Mouse (Mus musculus): Measurements from ENCODE around the gene Tmem108. TPM values are rescaled to one million over a fixed set of nuclear protein-coding genes. Genes with fewer than 3 reads are reported as not detected.
"Not testable (repeated sequence)": the region's sequence is repeated elsewhere in the genome, so short reads cannot be mapped to it uniquely, and the experiment has no call there.

Tmem108 gene
- polyA plus RNA-seq, 1 experiment from 2014 or later = 33.0 TPM

GRCm38 (mm10) chr9:103675721-103676480 is 85.7 kb downstream of the Tmem108 start:
- H3K4me3 ChIP-seq = no peak overlapping the region
- no peak for ATAC-seq (replicated peaks)
- H3K27ac ChIP-seq = no peak overlapping the region
- H3K9me3 ChIP-seq = no peaks in the 10 kb centered on the region
- H3K9ac ChIP-seq = no peak overlapping the region
- no peaks in the 10 kb centered on the region for H3K36me3 ChIP-seq (replicated peaks)
- no peaks in the 10 kb centered on the region for H3K27me3 ChIP-seq (replicated peaks)
- H3K4me1 ChIP-seq = no peaks in the 10 kb centered on the region
- 85% methylated on average over 13 of the region's 13 CpGs for WGBS
- no peak overlapping the region for H3K4me2 ChIP-seq

DNA sequence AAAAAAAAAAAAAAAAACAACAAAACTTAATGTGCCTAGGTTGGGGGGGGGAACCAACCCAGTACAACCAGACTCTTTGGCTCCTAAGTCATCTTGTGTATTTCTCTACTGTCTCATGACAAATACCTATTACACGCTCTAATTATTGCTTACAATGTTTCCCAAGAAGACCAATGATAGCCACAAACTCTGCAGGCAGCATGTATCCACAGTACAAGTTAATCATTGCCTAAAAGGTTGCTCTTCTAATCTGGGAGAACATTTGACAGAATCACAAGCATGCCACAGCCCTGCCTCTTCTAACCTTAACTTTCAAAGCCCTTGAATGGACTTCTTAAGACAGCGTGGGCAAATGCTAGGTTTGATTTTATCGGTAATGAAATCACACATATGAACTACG is 88.8 kb downstream of the Tmem108 start:
- 96% methylated on average over 4 of the region's 4 CpGs for WGBS
- Histone ChIP-seq H3K9ac (no peak overlapping the region), H3K27me3 (replicated peaks) (no peaks in the 10 kb centered on the region), H3K9me3 (no peaks in the 10 kb centered on the region), H3K4me1 (no peaks in the 10 kb centered on the region), H3K4me3 (no peak overlapping the region), H3K27ac (no peak overlapping the region), H3K36me3 (replicated peaks) (no peaks in the 10 kb centered on the region), H3K4me2 (no peak overlapping the region)
- no peak for ATAC-seq (replicated peaks)

- H3K4me3 ChIP-seq; H3K9ac ChIP-seq; H3K4me2 ChIP-seq; ATAC-seq (replicated peaks); H3K27me3 ChIP-seq (replicated peaks); H3K36me3 ChIP-seq (replicated peaks); H3K27ac ChIP-seq; H3K9me3 ChIP-seq; H3K4me1 ChIP-seq: not testable (repeated sequence)
- WGBS = 98% methylated on average over 8 of the region's 8 CpGs
Measured at GRCm38 (mm10) chr9:103670592-103671113, 91.0 kb downstream of the Tmem108 start.

DNA sequence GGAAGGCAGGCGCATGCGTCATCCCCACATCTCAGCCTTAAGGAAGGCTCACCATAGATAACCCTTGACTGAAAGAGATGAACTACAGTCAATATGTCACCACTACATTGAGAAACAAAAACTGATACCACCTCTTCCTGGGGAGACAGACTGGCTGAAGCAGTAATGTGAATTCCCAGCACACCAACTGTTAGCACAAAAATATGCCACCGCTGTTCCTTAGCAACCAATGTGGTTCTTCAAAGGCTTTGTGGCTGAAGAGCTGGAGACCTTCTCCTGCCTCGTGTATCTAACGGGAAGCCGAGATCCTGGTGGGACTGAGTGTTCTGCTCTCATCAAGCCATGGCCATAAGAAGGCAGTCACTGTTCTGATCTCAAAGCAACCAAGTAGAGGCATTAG is 92.8 kb downstream of the Tmem108 start:
- no peak overlapping the region for H3K9ac ChIP-seq
- no peak for ATAC-seq (replicated peaks)
- H3K27ac ChIP-seq = no peak overlapping the region
- no peak overlapping the region for H3K4me3 ChIP-seq
- no peaks in the 10 kb centered on the region for H3K9me3 ChIP-seq
- H3K4me2 ChIP-seq = no peak overlapping the region
- H3K27me3 ChIP-seq (replicated peaks) = no peaks in the 10 kb centered on the region
- WGBS = 83% methylated on average over 6 of the region's 6 CpGs
- peaks cover 9% of the 10 kb centered on the region for H3K4me1 ChIP-seq
- no peaks in the 10 kb centered on the region for H3K36me3 ChIP-seq (replicated peaks)

DNA sequence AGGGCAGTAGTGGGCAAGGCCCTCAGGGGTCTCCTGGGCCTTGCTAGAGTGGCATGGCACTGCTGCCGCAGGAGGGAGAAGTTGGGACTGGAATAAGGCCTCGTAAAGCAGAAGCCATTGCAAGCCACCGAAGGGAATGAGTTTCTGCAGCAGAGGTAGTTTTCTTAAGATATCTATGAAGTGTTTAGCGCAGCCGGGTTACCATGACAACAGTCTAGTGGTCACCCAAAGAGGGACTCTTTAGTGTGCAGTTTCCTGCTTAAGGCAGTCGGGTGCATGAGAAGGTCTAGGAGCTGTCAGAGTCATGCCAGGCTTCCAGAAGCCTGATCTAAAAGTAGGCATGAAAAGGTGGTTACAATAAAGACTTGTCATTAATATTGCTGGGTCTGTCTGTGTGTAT is 95.8 kb downstream of the Tmem108 start:
- no peak overlapping the region for H3K4me2 ChIP-seq
- H3K36me3 ChIP-seq (replicated peaks) = no peaks in the 10 kb centered on the region
- no peaks in the 10 kb centered on the region for H3K9me3 ChIP-seq
- peak; percentile 48; the same call in 1 of the 2 replicates for ATAC-seq (replicated peaks)
- WGBS = 74% methylated on average over 6 of the region's 6 CpGs
- no peak overlapping the region for H3K27ac ChIP-seq
- peaks cover 12% of the 10 kb centered on the region for H3K4me1 ChIP-seq
- H3K4me3 ChIP-seq = no peak overlapping the region
- no peaks in the 10 kb centered on the region for H3K27me3 ChIP-seq (replicated peaks)
- H3K9ac ChIP-seq = no peak overlapping the region

DNA sequence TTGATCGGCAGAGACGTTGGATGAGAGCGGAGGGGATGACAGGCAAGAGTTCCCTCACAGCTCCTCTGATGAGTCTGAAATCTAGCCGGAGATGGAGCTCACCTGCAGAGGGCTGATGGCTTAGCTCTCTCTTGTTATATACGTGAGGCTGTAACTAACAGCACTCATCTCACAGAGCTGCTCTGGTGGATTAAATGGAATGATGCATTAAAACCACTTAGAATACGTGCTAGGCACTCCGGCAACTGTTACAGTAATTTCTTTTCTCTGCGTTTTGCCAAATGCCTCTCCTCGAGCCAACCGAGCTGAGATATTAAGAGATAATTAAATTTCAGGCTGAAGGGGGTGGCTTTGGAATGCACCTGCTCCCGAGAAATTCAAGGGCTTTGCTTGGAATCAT is 97.5 kb downstream of the Tmem108 start:
- 0 out of 2 replicates have a peak, but pooled peaks have one; percentile 56 for ATAC-seq (replicated peaks)
- no peaks in the 10 kb centered on the region for H3K9me3 ChIP-seq
- H3K9ac ChIP-seq = no peak overlapping the region
- no peaks in the 10 kb centered on the region for H3K36me3 ChIP-seq (replicated peaks)
- 57% methylated on average over 11 of the region's 11 CpGs for WGBS
- H3K27ac ChIP-seq = peak overlapping the region; percentile 60
- no peak overlapping the region for H3K4me3 ChIP-seq
- no peak overlapping the region for H3K4me2 ChIP-seq
- H3K27me3 ChIP-seq (replicated peaks) = no peaks in the 10 kb centered on the region
- peaks cover 12% of the 10 kb centered on the region for H3K4me1 ChIP-seq

GRCm38 (mm10) chr9:103661873-103662272 is 99.8 kb downstream of the Tmem108 start:
- Histone ChIP-seq H3K9ac (no peak overlapping the region), H3K4me2 (no peak overlapping the region), H3K36me3 (replicated peaks) (no peaks in the 10 kb centered on the region), H3K27ac (no peak overlapping the region), H3K4me3 (no peak overlapping the region), H3K9me3 (no peaks in the 10 kb centered on the region), H3K27me3 (replicated peaks) (no peaks in the 10 kb centered on the region), H3K4me1 (peaks cover 25% of the 10 kb centered on the region)
- 52% methylated on average over 1 of the region's 1 CpGs for WGBS
- ATAC-seq (replicated peaks) = no peak

GRCm38 (mm10) chr9:103657981-103658380 is 103.7 kb downstream of the Tmem108 start:
- ATAC-seq (replicated peaks) = no peak
- H3K9ac ChIP-seq = no peak overlapping the region
- H3K4me1 ChIP-seq = peaks cover 44% of the 10 kb centered on the region
- H3K27me3 ChIP-seq (replicated peaks) = no peaks in the 10 kb centered on the region
- no peak overlapping the region for H3K4me2 ChIP-seq
- H3K4me3 ChIP-seq = no peak overlapping the region
- no peaks in the 10 kb centered on the region for H3K36me3 ChIP-seq (replicated peaks)
- H3K27ac ChIP-seq = peak overlapping the region; percentile 55
- 71% methylated on average over 5 of the region's 5 CpGs for WGBS
- H3K9me3 ChIP-seq = no peaks in the 10 kb centered on the region

DNA sequence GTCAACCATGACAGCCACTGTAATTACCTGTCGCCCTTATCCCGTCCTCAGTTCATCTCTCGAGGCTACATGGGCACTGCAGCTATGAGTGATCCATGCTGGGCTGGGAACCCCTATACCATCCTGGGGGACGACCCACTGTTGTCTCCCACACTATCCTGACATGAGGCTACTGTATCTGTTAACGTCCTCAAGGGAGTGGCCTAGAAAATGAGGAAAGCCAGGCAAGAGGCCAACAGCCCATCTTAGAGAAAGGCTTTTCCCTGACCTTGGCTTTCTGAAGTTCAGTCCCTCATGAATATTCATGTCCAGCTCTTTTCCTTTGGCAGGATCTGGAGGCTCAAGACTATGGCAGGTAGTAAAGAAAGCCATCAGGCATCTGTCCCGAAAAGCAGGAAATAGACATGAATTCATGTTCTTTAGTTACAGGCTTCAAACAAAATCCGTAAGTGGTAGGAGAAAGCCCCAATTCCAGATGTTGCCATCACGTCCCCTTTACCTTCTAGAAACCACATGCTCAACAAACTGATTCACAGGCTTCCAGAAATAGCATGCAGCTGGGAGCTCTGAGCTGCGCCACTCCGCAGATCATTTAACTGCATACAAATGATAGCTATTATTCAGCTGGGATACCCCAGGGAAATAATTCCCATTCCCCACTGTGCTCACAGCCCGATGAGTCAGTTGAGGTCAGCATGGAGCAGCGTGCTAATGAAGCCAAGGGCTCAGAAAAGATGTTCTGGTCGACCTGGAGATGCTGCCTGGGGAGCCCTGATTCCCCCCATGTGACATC is 104.3 kb downstream of the Tmem108 start:
- Histone ChIP-seq H3K9ac (no peak overlapping the region), H3K4me1 (peaks cover 50% of the 10 kb centered on the region), H3K36me3 (replicated peaks) (no peaks in the 10 kb centered on the region), H3K27ac (peak overlapping the region; percentile 55), H3K4me2 (no peak overlapping the region), H3K27me3 (replicated peaks) (no peaks in the 10 kb centered on the region), H3K9me3 (no peaks in the 10 kb centered on the region), H3K4me3 (no peak overlapping the region)
- ATAC-seq (replicated peaks) = peak; percentile 49; the same call in 1 of the 2 replicates
- 22% methylated on average over 13 of the region's 13 CpGs for WGBS

- Histone ChIP-seq H3K27me3 (replicated peaks) (no peaks in the 10 kb centered on the region), H3K4me2 (no peak overlapping the region), H3K4me3 (no peak overlapping the region), H3K27ac (peak overlapping the region; percentile 63), H3K36me3 (replicated peaks) (no peaks in the 10 kb centered on the region), H3K4me1 (peaks cover 57% of the 10 kb centered on the region), H3K9me3 (no peaks in the 10 kb centered on the region), H3K9ac (no peak overlapping the region)
- 13% methylated on average over 10 of the region's 10 CpGs for WGBS
- peak; percentile 53; the same call in 1 of the 2 replicates for ATAC-seq (replicated peaks)
Measured at GRCm38 (mm10) chr9:103653995-103654587, 107.5 kb downstream of the Tmem108 start.

- Histone ChIP-seq H3K9ac (no peak overlapping the region), H3K4me1 (peaks cover 50% of the 10 kb centered on the region), H3K27me3 (replicated peaks) (no peaks in the 10 kb centered on the region), H3K4me3 (no peak overlapping the region), H3K27ac (0 out of 2 replicates have a peak overlapping the region, but pooled peaks have one; percentile 63), H3K36me3 (replicated peaks) (no peaks in the 10 kb centered on the region), H3K4me2 (no peak overlapping the region), H3K9me3 (no peaks in the 10 kb centered on the region)
- ATAC-seq (replicated peaks) = no peak
- 58% methylated on average over 8 of the region's 8 CpGs for WGBS
Measured at GRCm38 (mm10) chr9:103652127-103652882, 109.3 kb downstream of the Tmem108 start.

All from midbrain, embryonic 15.5 days (tissue).